Mouse (Mus musculus) liver, embryonic 14.5 days (tissue): ENCODE data around the gene Rufy2.

Experiments used
- CTCF ChIP-seq: IDR thresholded peaks from 2 replicates; pipeline ENCODE4 v1.5.1; 2016; ENCODE audit warnings: antibody characterized with exemption, low read depth, control low read depth
- EP300 ChIP-seq: IDR thresholded peaks from 2 replicates; pipeline ENCODE4 v1.6.1; 2016; ENCODE audit warnings: antibody characterized with exemption, low read depth

GRCm38 (mm10) chr10:62984072-62984471 is 4.0 kb downstream of the Rufy2 start:
- TF ChIP-seq CTCF (no peak), EP300 (no peak)
